Mouse (Mus musculus) CH12.LX (cell line): ENCODE results near the gene Fbrs.

Experiments
- CTCF ChIP-seq, 2 experiments: IDR thresholded peaks in 1 of 2; conservative IDR thresholded peaks in 1 of 2; 2 replicates each; pipeline ENCODE4 v1.5.1; 2011 to 2012; ENCODE audit warnings: low read depth in 2 of 2, low read length in 2 of 2, improper control_type of control experiment in 1 of 2, inconsistent platforms in 1 of 2, mild to moderate bottlenecking in 1 of 2, moderate library complexity in 1 of 2
- IRF4 ChIP-seq: IDR thresholded peaks from 2 replicates; pipeline ENCODE4 v1.6.1; 2014; ENCODE audit warnings: low read depth, mild to moderate bottlenecking, inconsistent platforms, low read length, improper control_type of control experiment
- KAT2A ChIP-seq: IDR thresholded peaks from 2 replicates; pipeline ENCODE4 v1.6.1; 2012; ENCODE audit warnings: low read length, improper control_type of control experiment, inconsistent platforms; ENCODE audit not compliant: insufficient replicate concordance
- MAX ChIP-seq: IDR thresholded peaks from 2 replicates; pipeline ENCODE4 v1.6.1; 2011; ENCODE audit warnings: low read length, improper control_type of control experiment
- RAD21 ChIP-seq: IDR thresholded peaks from 2 replicates; pipeline ENCODE4 v1.6.1; 2011; ENCODE audit warnings: low read depth, mild to moderate bottlenecking, low read length, improper control_type of control experiment, moderate library complexity
- ZKSCAN1 ChIP-seq: IDR thresholded peaks from 2 replicates; pipeline ENCODE4 v1.6.1; 2012; ENCODE audit warnings: low read depth, inconsistent platforms, low read length, improper control_type of control experiment, borderline replicate concordance

GRCm38 (mm10) chr7:127511808-127512230 is 32.8 kb downstream of the Fbrs start, which contains the start of gene Srcap:
- TF ChIP-seq RAD21 (no peak), CTCF (conservative IDR thresholded peaks at IDR 0.05 in 1 of 2, IDR thresholded peaks at IDR 0.05 in 1 of 2; ENCODE audit: low read depth in 2 of 2, low read length in 2 of 2) (no peak), IRF4 (peak; percentile 59; the same call in 1 of the 2 replicates), ZKSCAN1 (no peak), KAT2A (peak; percentile 94; the same call in 1 of the 2 replicates), MAX (peak; percentile 95)
